Mouse (Mus musculus) kidney, postnatal 4 days (tissue): Measurements from ENCODE around the gene Gpr153.

Source experiments
- DNase-seq, 2 experiments: peaks; one replicate each; pipeline ENCODE4 v3.0.0; 2021; ENCODE audit warnings: mixed read lengths in 2 of 2

Gene Gpr153

DNA sequence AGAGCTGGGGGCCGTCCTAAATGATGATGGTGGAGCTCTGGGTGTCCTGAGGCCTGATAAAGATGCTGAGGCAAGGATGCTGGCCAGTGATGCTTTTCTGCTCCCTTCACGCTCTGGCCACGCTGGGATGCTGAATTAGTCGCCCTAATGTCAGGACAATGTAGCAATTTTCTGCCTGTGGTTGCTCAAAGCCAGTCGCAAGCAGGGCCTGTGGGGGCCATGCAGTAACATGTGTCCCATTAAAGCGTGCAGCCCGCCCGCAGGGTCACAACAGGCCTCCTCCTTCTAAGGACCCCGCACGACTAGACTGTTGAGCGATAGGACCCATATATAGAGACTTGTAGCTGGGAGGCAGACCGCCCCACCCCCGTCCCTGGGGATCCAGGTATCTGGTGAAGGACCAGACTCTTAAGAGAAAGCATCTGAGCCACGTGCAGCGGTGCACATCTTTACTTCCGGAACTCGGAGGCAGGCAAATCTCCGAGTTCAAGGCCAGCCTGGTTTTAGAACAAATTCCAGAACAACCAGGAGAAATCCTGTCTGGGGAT is 14.4 kb downstream of the Gpr153 start:
- no peak for DNase-seq

DNA sequence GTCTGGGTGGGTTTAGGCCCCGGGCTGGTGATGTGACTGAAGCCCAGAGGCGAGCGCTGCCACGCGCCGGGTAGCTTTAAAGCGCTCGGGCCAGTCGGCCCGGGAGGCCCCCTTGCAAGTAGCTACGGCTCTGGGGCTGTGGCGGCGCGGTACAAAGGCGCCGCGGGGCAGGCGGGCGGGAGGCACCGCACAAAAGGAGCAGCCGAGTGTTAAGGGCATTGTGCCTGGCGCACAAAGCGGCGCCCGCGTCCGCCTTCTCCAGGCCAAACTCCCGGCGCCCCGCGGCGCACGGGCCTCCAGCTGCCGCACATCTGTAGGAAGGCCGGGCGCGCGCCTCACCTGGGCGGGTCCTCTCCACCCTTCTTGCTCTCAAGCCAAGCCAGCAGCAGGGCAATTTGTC is 16.4 kb downstream of the Gpr153 start:
- no peak for DNase-seq

DNA sequence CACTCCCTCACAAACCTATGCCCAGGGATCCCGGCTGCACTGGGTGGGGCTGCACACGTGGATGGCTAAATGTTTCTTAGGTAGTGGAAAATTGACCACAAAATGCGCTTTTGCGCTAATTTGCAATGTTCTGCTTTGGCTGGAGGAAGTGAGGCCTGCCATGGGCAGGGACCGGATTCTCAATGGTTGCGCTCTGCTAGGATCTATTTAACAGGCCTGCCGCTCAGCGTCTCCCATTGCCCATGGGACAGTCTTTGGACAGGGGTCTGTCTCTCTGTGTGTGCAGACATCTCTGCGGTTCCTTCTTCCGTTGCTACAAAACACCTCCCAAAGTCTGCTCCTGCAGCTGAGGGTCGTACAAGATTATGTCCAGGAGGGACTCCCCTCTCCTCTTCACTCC is 17.0 kb downstream of the Gpr153 start:
- no peak for DNase-seq

DNA sequence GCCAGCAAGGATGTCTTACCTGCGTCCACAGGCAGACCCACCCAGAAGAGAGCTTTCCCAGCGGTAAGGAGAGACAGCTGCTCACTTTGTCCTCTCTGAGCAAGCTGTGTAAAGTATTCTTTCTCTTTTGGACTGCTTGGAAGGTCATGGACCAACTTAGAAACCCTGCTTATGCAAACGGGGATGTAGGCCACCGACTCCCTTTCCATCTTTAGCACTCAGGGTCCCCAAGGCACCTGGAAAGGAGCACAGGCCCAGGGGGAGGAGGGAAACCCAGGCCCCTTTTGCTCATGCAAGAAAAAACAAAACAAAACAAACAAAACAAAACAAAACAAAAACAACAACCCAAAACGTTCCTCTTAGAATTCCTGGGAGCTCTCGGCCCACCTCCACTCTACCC is 17.5 kb downstream of the Gpr153 start, which contains the start of gene Hes3:
Gene Hes3 (minus strand): TSS at position 101 of the 400 bp plus-strand sequence.
- DNase-seq = no peak

DNA sequence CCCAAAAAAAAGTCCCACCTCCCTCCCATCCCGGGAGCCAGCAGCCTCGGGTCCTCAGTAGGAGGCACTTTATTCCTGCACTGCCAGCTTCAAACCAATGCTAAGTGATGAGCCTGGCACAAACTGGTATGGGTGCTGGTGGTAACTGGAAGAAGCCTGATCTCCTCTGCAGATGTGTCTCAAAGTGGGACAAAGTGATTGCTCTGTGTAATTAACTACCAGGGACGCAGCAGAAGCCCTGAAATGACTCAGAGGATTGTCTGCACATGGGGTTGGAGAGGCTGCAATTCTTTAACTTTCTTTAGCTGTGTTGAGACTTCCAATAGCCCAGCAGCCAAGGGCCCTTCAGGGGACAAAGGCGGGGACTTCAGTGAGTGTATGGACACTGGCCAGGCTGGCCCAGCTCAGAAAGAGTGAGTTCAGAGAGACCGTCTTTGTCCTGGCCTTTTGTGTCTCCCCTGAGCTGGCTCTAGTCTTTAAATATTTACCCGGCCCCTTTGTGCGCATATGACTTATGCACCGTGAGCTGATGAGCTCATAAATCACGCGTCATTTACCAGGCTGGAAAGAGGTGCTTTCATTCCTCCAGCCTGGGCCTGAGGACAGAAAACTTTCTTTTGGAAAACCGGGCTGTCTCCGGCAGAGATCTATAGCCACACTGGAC is 18.2 kb downstream of the Gpr153 start:
- DNase-seq = no peak

DNA sequence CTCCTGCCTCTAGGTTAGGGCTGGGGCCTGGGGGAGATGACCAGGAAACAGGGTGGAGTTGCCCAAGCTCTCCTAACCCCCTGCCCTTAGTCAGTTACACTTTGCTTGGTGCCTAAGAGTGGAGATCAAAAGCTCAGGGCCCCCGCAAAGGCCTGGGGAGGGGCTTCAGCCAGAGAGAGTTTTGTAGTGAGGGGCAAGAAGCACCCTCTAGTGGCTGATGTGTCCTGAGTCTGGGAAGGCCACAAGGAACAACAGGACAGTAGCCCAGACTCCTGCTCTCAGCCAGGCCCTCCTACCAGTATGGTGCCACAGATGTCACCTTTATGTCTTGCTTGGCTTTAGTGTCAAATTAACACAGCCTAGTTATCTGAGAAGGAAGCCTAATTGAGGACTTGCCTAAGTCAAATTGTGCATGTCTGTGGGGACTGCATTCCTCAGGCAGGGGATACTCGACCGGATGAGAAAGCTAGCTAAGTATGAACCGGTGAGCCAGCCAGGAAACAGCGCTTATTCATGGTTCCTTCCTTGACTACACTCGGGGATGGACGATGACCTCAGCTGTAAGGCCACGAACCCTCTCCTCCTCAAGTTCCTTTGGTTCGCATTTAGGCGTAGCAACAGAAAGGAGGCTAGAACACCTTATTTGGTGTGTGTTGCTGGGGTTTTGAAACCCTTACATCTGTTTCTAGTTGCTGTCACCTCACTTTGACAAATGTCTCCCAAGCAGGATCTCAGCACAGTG is 20.3 kb downstream of the Gpr153 start:
- DNase-seq = peak in 1 of 2 experiments; percentile 49

DNA sequence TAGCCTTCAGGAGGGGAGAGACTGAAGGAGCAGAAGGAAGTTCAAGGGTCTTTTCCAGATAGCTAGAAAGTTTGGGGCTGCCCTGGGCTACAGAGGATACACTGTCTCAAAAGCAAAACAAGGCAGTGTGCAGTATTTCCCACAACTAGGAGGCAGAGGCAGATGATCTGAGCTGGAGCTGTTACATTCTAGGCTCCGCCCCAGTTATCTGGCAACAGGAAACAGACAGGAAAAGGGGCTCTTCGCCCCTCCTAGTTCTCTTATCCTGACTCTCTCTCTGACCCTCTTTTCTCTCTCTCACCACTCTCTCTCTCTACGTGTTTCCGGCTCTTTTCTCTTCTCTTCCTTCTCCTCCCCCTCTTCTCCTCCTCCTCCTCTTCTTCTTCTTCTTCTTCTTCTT is 21.9 kb downstream of the Gpr153 start:
- DNase-seq = no peak

DNA sequence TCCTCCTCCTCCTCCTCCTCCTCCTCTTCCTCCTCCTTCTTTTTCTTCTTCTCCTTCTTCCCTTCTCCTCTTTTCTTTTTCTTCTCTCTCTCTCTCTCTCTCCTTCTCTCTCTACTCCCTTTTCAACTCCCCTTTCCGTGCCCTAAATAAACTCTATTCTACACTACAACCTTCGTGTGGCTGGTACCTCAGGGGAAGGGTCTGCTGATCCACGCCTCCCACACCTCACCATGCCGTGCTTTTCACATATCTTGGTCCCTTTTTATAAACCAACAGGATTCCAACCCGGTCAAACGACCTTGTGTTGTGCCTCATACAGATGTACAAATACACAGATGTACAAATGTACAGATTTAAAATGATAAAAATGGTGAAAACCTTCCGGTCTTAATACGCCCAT is 22.3 kb downstream of the Gpr153 start:
- no peak for DNase-seq

DNA sequence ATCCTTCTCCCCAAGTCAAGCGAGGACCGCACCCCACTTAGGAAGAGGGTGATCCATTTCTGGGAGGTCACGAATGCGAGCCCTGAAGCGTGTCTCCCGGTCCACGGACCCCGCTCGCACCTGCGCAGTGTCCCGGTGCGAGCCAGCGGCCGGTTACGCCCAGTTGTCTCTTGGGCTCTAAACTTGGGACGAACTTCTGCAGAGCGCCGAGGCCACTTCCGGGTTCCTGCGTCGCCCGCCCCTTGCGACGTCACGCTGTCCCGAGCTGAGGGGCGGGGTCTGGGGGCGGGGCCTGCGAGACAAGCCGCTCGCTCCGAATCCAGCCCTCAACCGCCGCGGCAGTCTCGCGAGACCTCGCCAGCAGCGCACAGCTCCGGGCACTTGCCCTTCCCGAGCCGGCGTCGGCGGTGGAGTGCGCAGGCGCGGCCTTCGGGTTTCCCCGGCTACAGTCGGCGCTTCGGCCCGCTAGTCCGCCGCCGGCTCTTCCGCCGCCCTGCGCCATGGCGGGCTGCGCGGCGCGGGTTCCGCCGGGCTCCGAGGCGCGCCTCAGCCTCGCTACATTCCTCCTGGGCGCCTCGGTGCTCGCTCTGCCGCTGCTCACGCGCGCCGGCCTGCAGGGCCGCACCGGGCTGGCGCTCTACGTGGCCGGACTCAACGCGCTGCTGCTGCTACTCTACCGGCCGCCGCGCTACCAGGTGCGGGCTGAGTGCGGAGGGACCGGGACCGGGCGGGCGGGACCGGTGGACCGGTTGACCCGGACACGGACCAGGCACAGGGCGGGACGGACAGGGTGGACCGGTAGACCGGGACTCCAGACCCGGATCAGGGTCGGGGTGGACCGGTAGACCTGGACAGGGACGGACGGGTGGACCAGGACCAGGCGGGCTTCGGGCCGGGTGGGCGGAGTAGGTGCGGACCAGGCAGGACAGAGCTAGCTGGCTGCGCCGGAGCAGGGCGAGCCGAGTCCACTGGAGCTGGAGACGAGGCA is 23.1 kb downstream of the Gpr153 start, which contains the start of gene Icmt:
Gene Icmt (plus strand): TSS at position 354 of the 988 bp plus-strand sequence.
- peak; percentile 100 for DNase-seq

DNA sequence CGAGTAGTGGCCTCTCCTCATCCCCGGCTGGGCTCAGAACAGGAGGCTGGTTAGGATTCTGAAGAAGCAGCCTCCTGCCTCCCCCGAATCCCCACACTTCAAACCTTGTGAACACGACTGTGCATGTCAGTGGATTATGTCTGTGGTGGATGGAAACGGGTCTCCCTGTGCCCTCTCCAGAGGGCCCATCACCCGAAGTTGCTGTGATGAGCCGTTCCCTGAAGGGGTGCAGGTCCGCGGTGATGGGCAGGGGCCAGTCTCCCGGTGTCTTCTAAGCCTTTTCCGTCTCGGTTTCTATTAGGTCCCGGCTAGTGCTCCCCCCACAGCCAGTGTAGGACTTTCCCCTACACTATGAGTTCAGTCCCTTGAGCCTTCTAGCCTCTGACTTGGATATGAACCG is 24.8 kb downstream of the Gpr153 start:
- no peak for DNase-seq

DNA sequence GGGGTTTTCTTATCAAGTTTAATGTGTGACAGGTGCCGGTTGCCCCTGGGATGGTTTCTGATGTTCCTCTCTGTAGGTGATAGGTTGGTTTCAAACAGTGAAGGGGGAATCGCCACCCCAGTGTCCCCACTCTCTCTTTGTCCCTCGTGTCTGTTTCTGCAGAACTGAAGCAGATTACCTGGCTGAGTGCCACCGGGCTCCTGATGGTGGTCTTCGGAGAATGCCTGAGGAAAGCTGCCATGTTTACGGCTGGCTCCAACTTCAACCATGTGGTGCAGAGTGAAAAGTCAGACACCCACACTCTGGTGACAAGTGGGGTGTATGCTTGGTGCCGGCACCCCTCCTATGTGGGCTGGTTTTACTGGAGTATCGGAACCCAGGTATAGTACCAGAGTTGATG is 26.3 kb downstream of the Gpr153 start:
- no peak for DNase-seq

DNA sequence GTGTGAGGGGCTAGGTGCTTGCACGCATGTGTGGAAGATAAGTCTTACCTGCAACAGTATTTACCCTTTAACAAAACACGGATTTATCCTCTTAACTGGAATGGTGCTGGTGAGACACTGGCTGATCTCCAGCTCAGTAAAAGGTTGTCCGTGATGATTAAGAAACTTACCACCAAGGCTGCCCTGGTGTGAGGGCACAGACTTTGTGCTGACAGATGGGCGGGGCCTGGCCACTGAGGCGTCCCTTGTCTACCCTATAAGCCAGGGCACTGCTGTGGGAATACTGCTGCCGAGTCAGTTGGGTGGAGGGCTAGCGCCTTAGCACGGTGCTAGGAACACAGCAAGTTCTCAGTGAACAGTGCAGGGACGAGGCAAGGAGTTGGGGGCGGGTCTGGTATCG is 28.0 kb downstream of the Gpr153 start:
- peak in 1 of 2 experiments; percentile 47 for DNase-seq

DNA sequence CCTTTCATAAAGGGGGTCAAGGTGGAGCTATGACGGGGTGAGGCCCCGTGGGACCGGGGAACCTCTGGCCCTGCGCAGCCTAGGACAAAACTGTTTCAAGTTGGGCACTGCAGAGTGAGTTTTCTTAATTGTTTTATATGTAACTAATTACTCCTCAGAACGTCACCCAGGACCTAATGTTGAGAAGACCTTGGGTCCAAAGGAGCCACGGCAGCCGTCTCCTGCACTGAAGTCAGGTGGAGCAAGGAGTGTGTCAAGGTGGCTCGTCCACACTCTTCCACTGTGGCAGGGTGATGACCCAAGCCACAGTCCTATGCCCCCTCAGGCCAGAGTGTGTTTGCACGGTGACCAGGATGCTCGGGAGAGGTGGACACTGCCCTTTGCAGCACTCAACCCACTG is 29.1 kb downstream of the Gpr153 start:
- peak in 1 of 2 experiments; percentile 56 for DNase-seq

DNA sequence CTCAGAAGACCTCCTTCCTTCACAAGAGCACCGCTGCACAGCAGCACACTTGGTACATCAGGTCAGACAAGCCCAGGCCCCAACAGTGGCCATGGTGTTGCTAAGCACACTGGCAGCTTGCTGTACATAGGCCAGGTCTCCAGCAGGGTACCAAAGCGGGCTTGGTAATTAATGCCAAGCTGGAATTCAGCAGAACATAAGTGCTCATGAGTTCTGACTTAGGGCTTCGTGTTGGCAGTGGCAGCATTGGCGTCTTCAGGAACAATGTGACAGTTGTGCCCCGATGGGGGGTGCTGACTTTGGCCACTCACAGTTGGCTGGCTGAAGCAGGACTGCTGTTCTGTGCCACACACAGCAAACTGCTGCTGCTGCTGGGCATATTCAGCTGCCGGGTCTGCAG is 30.7 kb downstream of the Gpr153 start:
- no peak for DNase-seq

DNA sequence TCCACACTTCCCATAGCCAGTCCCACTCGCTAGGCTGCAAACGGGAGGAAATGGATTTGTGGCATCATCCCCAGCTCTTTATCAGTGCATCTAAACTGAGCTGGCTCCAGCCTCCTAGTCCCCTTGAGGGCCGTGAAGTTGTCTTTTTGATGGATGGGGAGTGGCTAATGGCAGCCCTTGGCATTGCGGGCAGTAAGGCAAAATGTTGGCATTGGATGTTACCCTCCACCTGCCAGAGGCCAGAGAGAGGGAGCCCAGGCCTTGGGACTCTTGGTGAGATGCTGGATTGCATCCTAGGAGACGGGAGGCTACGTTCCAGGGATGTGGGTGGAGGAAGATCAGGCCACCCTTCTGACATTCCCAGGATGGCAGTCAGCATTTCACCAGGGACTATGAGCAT is 32.0 kb downstream of the Gpr153 start:
- DNase-seq = no peak

DNA sequence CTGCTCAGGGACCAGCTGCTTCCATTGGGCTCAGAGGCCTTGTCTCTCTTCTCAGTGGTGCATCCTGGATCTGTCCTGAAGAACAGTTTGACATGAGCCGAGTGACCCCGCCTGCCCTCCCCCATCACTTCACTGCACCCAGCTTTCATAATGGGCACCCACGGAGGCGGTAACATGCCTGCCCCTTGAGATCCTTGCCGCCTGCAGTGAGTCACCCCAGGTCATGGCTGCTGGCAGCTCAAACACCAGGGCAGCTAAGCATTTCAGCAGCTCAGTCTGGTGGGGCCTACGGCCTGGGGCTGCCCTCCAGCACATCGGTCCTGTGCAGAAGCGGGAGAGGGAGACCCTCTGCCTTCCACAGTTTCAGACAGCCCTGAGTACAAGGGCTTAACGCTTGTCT is 33.5 kb downstream of the Gpr153 start:
- no peak for DNase-seq

DNA sequence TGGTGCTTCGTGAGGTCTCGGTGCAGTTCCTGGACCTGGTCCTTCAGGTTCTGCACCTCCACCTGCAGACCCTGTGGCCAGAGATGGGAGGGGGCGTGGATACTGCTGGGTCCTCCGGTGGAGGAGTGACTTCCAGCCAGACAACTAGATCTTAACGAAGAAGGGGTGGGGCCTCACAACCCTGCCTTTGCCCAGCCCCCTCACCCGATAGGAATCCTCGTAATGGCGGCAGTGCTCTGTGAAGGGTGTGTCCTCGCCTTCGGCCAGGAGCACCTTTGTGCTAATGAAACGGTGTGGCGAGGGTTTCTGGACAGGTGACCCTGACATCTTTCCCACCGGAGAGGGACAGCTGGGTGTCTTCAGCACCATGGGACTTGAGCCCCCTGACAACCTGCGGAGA is 38.2 kb downstream of the Gpr153 start:
- DNase-seq = no peak

DNA sequence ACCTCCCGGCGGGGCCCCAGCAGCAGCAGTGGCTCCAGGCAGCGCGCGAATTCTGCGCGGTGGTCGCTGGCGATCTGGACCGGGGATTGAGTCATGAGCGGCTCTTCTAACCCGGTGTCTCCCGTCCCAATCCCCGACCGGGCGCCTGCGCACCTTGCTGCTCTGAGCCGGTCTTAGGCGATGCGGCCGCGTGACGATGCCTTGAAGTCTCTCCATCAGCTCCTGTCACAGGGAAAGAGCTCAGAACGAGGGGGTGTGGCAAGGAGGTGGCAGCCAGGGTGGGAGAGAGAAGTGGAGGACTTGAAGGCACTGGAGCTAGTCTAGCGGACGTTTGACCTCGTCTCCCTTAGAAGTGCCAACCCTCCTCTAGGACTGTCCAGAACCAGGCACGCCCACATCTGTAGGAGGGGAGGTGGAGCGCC is 39.2 kb downstream of the Gpr153 start:
- DNase-seq = peak; percentile 49 to 62

DNA sequence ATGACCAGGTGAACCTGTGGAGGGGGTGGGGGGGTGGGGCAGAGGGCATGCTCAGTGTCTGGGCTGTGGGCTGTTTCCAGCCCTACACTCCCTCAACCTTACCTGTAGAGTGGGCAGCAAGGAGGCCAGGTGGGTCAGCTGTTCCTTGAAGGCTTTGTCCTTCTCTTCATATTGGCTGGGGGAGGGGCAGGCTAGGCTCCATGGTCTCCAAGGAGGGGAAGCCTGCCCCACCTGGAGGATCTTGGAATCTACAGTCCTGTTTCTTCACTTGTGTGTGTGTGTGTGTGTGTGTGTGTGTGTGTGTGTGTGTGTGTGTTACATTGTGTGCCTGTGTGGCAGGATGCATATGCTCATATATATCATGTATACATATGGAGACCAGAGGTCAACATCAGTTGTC is 39.9 kb downstream of the Gpr153 start:
- DNase-seq = peak; percentile 76 to 84

DNA sequence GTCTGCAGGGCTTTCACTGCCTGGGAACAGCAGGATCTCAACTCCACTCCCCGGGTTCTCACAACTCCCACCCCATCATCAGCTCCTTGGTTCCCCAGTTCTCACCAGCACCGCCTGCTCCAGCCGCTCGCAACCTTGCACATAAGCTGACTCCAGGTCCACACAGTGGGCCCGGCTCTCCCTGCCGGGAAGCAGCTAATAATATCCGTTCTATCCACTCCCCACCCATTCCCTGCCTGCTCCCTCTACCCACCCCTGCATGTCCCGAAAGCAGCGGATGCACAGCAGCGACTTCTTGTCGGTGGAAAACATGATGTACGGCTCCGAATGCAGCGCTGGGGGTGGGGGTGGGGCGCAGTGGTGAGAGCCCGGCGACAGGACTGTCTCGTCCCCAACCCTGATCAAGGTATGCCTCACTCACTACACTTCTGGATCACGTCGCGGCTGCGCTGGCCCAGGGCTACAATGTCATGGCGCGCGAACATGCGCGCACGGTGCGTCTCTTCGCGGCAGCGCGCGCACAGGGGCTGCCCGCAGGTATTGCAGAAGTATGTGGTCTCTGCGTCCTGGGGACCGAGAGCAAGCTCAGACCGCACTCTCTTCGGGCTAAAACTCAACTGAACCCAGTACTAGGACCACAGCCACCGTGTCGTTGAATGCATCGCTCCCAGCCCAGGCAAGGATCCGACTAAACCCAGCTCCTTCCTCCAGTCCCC is 41.6 kb downstream of the Gpr153 start:
- no peak for DNase-seq

DNA sequence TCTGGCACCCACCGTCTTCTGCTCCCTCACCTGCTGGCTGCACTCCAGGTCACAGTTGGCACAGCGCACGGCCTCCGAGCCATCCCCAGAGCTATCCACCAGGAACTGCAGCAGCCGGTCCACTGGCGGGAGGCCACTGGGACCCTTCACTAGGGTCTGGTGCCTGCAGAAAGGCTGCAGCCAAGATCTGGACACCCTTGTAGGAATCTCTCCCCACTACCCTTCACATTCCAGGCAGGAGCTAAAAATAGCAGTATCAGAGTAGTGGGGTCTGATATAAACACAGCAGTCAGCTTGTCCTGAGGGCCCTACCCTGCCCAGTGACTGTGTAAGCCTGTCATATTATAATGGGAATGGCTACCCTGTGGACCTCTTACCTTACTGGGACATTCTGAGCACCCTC is 43.6 kb downstream of the Gpr153 start:
- no peak for DNase-seq
